Mouse (Mus musculus): Measurements from ENCODE around the gene Tctn3.

Gene Tctn3

GRCm38 (mm10) chr19:40611830-40612506 lies at the start of gene Tctn3, which contains the start of gene Entpd1:
Tctn3 (minus strand) TSS chr19:40612233.
Entpd1 (plus strand) TSS chr19:40612366.
- DNase-seq, result peak; percentile 91 to 94

GRCm38 (mm10) chr19:40661108-40661507 lies 49.1 kb upstream of the Tctn3 start:
- no peak for DNase-seq

GRCm38 (mm10) chr19:40660510-40660909 lies 48.5 kb upstream of the Tctn3 start:
- no peak for DNase-seq

DNA sequence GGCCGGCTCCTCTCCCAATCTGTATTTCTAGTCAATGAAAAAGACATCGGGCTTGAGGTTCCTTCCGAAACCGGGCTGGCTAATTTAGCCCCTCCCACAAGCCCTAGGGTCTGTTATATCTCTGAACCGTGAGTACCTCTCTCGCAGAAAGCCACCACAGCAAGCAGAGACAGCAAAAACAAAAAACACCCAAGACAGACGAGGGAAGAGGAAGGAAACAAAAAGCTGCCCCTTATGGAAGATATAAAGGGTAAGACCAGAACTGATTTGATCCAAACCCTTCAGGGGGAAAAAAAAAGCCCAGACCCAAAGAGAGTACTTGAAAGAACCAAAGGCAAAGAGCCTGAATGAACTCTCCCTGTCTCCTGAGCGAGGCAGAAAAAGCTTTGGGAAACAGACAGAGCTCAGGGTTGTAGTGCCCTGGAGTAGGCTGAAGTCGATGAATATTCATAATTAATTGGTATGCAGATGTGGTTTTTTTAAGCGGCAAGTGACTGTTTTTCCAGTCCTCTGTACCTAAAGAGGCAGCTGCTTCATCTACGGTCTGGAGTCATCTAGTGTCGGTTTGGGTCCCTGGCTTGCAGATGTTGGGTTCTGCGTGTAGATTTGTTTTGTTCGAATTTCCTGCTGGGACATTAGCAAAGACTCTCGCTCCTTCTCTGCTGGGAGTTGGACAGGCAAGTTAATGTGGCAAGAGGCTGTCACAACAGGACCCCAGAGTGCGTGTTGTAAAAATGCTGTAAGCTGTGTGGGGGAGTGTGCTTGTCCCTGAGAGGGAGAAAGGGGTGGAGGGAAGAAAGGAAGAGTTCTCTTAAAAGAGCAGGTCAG lies 47.8 kb upstream of the Tctn3 start:
- no peak for DNase-seq

- DNase-seq, result no peak
Measured at GRCm38 (mm10) chr19:40658935-40659334, 46.9 kb upstream of the Tctn3 start.

GRCm38 (mm10) chr19:40658281-40658680 lies 46.2 kb upstream of the Tctn3 start:
- no peak for DNase-seq

DNA sequence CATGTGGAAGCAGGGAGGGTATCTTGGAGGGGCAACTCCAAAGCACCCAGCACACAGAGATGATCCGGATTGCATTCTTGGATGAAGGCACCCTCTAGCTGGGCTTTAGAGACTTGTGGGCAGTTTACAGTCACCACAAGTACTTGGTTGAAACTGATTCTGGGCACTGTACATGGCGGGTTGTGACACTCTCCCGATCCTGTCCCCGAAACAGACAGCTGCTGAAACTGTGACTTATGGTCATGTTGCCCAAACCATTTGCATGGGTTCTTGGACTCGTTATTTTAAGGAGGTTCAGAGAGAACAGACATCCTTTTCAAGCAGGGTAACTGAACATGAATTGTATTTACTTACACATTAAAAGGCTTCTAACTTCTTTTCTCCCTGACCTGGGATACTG lies 44.2 kb upstream of the Tctn3 start:
- no peak for DNase-seq

DNA sequence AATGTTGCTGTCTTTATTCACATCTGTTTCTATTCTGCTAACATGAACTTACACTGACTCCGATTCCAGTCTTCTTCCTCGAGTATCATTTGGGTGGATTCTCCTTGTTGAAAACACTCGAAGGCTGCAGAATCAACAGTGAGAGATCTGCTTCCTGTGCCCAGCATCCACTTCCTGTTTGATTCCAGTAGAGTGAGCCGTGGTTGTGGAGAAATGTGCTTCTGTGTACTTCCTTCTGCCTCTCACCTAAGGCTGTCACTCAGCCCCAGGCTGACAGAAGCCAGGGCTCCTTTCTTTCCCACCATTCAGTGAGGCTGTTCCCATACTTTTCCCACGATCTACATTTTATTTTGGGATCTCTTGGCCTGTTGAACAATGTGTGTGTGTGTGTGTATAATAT lies 38.1 kb upstream of the Tctn3 start:
- DNase-seq, result no peak

DNA sequence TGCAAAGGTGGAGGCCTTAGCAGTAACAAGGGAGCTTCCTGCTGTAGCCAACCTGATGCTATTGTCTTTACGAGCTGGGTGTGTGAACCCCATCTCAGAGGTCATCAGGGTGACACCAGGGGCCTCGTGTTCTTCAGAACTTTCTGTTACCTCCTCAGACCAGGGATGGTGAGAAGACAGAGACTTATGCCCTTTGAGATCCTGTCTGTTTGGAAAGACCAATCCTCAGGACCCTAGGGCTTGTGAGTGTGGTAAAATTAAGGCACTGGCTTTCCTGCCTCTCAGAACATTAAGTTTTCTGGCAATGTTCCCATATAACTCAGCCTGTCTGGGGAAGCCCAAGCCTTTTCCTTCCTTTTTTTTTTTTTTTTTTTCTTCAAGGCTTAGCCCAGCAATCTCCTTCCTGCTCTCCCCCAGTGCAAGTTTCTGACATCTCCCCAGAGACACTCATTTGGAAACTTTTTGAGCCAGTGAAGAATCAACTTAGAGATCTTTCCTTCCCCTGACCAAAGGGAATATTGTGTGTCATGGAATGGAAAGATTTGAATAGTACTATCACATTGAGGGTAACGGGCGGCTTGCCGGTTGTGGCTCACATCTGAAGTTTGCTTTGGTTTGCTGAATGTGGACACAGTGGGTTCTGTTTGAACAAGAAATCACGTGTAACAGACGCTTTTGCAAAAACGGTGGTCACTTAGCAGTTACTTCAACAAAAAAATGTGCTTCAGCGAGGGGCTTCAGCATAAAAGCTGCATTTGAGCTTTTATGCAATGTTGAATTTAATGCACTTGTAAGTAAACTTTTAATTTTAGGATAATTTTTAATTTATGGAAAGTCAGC lies 35.5 kb upstream of the Tctn3 start:
- no peak for DNase-seq

DNA sequence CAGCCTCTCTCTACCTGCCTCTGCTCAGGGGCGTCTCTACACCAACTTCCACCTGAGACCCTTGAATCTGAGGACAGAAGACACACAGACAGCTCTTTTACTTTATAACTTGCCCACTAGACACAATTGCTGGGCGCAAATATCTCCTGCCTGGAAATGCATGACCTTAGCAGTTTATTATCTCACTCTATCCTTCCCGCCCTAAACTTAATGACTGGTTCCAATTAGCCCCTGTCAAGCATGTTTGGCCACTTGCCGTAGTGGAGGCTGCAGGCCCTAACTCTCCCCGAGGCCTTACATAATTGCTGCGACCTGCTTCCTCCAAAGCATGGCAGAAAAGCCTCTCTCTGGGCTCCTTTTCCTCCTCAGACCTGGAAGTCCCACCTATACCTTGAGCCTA lies 34.3 kb upstream of the Tctn3 start:
- DNase-seq, result no peak

GRCm38 (mm10) chr19:40643846-40644245 lies 31.8 kb upstream of the Tctn3 start:
- DNase-seq, result no peak

DNA sequence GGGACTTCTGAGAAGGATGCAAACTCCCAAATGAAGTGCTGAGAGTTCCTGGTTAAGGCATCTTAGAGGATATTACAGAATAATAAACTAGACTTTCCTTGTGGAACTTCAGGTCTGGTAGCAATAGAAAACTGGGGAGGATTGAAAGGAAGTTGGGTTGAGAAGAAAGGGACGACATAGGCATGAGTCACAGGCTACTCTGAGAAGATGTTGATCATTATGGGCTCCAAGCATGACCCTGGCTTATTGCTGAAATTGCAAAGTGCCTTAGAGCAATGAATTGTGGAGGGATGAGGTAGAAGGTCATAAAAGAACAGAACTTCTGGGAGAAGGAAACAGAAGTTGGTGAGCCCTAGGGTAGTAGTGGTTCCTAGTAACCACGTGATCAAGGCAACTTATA lies 28.8 kb upstream of the Tctn3 start:
- no peak for DNase-seq

- no peak for DNase-seq
Measured at GRCm38 (mm10) chr19:40639729-40640304, 27.8 kb upstream of the Tctn3 start.

- DNase-seq, result no peak
Measured at GRCm38 (mm10) chr19:40638582-40638981, 26.5 kb upstream of the Tctn3 start.

- DNase-seq, result no peak
Measured at GRCm38 (mm10) chr19:40637601-40638000, 25.6 kb upstream of the Tctn3 start.

DNA sequence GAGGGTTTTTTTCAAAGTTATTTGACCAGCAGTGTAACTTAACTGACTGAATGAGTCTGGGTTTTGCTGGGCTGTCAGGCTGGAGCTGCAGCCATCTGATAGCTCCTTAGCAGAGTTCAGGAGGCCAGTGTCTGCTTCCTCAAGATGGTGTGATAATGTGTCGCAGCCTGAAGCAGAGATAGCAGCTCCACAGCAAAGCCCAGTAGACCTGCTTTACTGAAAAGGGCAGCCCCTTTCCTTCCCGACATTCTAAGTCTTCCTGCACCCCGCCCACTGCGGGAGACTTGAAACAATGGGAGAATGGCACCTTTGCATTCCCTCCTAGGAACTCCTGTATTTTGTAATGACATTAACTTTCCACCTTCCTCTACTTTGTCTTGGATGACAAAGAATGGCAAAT lies 25.1 kb upstream of the Tctn3 start:
- no peak for DNase-seq

DNA sequence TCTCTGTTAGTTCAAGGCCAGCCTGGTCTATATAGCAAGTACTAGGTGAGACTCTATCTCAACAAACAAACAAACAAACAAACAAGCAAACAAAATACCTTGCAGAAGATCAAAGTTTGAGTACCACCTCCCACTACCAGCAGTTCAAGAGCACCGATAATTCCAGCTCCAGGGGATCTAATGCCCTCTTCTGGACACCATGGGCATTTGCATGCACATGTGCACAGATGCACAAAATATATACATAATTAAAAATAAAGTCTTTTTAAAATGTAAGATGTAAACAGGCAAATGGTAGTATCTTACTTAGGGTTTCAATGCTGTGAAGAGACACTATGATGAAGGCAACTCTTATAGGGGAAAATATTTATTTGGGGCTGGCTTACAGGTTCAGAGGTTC lies 21.1 kb upstream of the Tctn3 start:
- DNase-seq, result no peak

DNA sequence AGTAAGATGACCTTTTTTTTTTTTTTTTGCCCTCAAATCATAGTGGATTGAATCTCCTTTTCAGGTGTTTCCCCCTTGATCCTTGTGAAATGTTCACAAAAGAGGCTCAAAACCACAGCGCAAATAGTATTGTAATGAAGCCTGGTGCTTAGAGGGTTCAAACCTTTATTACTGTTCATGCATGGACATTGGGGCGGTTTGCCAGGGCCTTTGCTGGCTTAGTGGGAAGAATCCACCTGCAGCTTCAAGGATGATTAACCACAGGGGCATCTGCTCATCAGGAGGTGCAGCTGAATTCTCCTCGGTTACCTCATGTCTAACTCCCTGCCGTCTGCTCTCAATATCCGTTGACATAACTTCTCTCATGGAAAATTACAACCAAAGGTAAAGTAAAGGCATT lies 20.6 kb upstream of the Tctn3 start:
- DNase-seq, result no peak

DNA sequence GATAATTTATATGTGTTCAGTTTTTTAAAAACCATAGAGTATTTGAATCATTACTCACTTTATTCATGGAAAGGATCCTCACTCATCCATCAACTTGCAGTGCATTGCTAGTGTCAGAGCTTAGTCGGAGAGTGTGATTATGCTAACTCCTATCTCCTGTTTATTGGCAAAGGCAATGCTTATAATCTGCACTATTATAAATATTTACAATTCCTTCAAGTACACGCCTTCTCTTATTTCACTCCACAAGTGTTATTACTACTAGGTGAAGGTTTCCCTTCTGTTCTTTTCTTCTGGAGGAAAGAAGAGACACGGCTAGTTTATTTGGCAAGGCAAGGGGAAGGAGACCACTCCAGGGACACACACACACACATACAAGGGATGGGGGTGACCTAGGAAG lies 20.2 kb upstream of the Tctn3 start:
- no peak for DNase-seq

- DNase-seq, result no peak
Measured at GRCm38 (mm10) chr19:40630606-40631005, 18.6 kb upstream of the Tctn3 start.

GRCm38 (mm10) chr19:40630096-40630495 lies 18.1 kb upstream of the Tctn3 start:
- DNase-seq, result no peak

DNA sequence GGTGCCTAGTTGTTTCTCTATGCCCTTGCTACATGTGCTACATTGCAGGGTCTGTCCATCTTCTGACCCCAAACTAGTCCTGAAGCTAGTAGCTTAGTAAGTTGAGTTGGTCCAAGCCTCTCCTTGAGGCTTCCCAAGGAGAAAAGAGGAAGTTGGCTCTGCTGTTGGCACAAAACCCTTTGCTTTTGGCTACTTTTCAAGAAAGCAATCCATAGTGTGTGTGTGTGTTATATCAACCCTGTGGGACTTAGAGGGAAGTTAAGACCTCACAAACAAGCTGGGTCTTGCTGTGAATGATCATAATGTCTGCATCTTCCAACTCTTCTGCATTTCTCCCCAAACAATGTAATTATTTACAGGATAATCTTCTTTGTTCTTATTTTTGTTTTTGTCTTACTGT lies 16.9 kb upstream of the Tctn3 start:
- DNase-seq, result no peak

DNA sequence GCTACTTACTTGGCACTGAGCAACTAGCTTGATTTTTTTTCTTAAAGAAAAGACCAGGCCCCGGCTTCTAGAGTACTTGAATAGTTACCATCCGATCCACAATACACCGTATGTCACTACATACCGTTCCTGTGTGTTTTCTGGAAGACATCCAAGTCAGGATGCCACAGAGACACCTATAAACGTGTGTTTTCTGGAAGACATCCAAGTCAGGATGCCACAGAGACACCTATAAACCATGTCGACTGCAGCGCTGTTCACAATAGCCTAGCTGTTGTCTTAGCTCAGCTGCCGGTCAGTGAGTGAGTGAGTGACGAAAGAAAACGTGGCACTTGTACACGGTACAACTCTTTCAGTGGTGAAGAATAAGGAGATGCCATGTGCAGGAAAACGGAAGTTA lies 13.9 kb upstream of the Tctn3 start:
- DNase-seq, result no peak
